Mouse (Mus musculus) cerebellum, adult 2 months (tissue): ENCODE results near the gene Otud7a.

ENCODE experiments used
- CTCF ChIP-seq: fragments of 200-500 bp; IDR thresholded peaks from 2 replicates; pipeline ENCODE4 v1.5.1; 2011; ENCODE audit warnings: low read depth, mild to moderate bottlenecking, control low read depth, low read length, moderate library complexity, borderline replicate concordance; ENCODE audit not compliant: insufficient read depth
- POLR2A ChIP-seq: fragments of 200-500 bp; IDR thresholded peaks from 2 replicates; pipeline ENCODE4 v1.6.1; 2011; ENCODE audit warnings: low read length, control low read depth, borderline replicate concordance; ENCODE audit not compliant: insufficient read depth

DNA sequence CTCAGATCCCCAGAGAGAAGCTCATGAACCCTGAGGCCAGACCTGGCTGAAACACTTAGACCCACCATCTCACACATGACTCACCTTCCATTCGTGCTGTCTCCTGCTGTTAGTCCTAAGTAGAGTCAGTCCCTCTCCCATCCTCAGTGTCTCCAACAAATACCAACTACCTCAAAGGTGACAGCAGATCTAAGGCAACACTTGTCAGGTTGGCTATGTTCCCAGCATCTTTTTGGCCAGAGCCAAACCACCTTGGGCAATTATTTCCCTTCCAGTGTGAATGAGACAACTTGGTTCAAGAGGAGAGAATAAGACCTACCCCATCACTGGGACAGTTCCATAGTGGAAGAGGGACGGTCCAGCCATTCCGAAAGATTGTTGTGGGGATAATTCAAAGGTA, 10.7 kb downstream of the Otud7a start:
- TF ChIP-seq CTCF (no peak), POLR2A (no peak)
